Mouse (Mus musculus) cortical plate, adult 2 months (tissue): ENCODE measurements around the gene Mthfs.
"Not testable (repeated sequence)": the region's sequence is repeated elsewhere in the genome, so short reads cannot be mapped to it uniquely, and the experiment has no call there.

Experiments used
- CTCF ChIP-seq: fragments of 200-500 bp; IDR thresholded peaks from 2 replicates; pipeline ENCODE4 v1.5.1; 2011; ENCODE audit warnings: mild to moderate bottlenecking, control low read depth, low read length; ENCODE audit not compliant: insufficient read depth; ENCODE audit errors: extremely low read depth
- POLR2A ChIP-seq: fragments of 200-500 bp; IDR thresholded peaks from 2 replicates; pipeline ENCODE4 v1.6.1; 2011; ENCODE audit warnings: mild to moderate bottlenecking, low read length, control low read depth; ENCODE audit not compliant: insufficient read depth; ENCODE audit errors: extremely low read depth

DNA sequence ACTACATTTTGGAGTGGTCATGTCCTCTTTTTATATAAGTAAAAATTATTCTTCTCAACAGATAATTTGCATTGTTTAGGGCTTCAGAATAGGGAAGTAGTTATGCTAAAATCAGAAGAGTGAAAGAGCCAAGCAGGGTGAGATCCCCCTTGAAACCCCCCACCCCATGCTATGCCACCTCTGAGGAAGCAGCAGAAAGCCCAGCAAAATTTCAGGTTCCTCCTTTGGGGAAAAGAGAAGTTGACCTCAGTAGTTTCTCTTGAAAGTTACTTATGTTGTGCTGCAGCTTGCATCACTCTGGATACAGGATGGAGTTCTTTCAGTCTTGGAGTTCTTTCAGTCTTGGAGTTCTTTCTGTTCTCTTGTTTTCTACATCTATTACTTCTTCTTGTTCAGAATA is 15.0 kb upstream of the Mthfs start:
- TF ChIP-seq POLR2A, CTCF: not testable (repeated sequence)
